Mouse (Mus musculus): Measurements from ENCODE around the gene Dtx4. TPM values are rescaled to one million over a fixed set of nuclear protein-coding genes. Genes with fewer than 3 reads are reported as not detected.

The Dtx4 gene
- total RNA-seq, 2 experiments from 2014 or later, result 38.9 to 41.4 TPM

- no peak for ATAC-seq (replicated peaks; ENCODE audit: poor library complexity)
Observed at GRCm38 (mm10) chr19:12427605-12428004, 73.6 kb downstream of the Dtx4 start, which contains the start of gene Pfpl. TSS of gene Pfpl (plus strand) at chr19:12427905.

GRCm38 (mm10) chr19:12427101-12427500 is 74.2 kb downstream of the Dtx4 start:
- peak; percentile 67 for ATAC-seq (replicated peaks; ENCODE audit: poor library complexity)

GRCm38 (mm10) chr19:12421680-12422079 is 79.6 kb downstream of the Dtx4 start:
- ATAC-seq (replicated peaks; ENCODE audit: poor library complexity), result no peak

GRCm38 (mm10) chr19:12420555-12420954 is 80.7 kb downstream of the Dtx4 start:
- ATAC-seq (replicated peaks; ENCODE audit: poor library complexity), result no peak

- no peak for ATAC-seq (replicated peaks; ENCODE audit: poor library complexity)
Observed at GRCm38 (mm10) chr19:12418312-12418711, 82.9 kb downstream of the Dtx4 start.

- no peak for ATAC-seq (replicated peaks; ENCODE audit: poor library complexity)
Observed at GRCm38 (mm10) chr19:12417361-12417760, 83.9 kb downstream of the Dtx4 start, which contains the start of gene Olfr1441. TSS of gene Olfr1441 (plus strand) at chr19:12417433.

Other genes with a start within 250 kb of the Dtx4 start
- not detected in 2 replicates for gene Olfr235, start 240.4 kb downstream of the Dtx4 start, total RNA-seq (2015)
- not detected in 2 replicates for gene Olfr235, start 240.4 kb downstream of the Dtx4 start, total RNA-seq (2017)
- not detected in 2 replicates for gene Olfr1434, start 221.6 kb downstream of the Dtx4 start, total RNA-seq (2015)
- gene Olfr1434, start 221.6 kb downstream of the Dtx4 start, total RNA-seq (2017), result not detected in 2 replicates
- gene Olfr1436, start 202.3 kb downstream of the Dtx4 start, total RNA-seq (2015), result not detected in 2 replicates
- not detected in 2 replicates for gene Olfr1436, start 202.3 kb downstream of the Dtx4 start, total RNA-seq (2017)
- gene Olfr1437, start 176.4 kb downstream of the Dtx4 start, total RNA-seq (2015), result not detected in 2 replicates
- not detected in 2 replicates for gene Olfr1437, start 176.4 kb downstream of the Dtx4 start, total RNA-seq (2017)
- not detected in 2 replicates for gene Olfr1438-ps1, start 165.5 kb downstream of the Dtx4 start, total RNA-seq (2015)
- not detected in 2 replicates for gene Olfr1438-ps1, start 165.5 kb downstream of the Dtx4 start, total RNA-seq (2017)
- gene Olfr1440, start 114.2 kb downstream of the Dtx4 start, total RNA-seq (2015), result not detected in 2 replicates
- not detected in 2 replicates for gene Olfr1440, start 114.2 kb downstream of the Dtx4 start, total RNA-seq (2017)
- not detected in 2 replicates for gene Olfr1441, start 84.0 kb downstream of the Dtx4 start, total RNA-seq (2015)
- gene Olfr1441, start 84.0 kb downstream of the Dtx4 start, total RNA-seq (2017), result not detected in 2 replicates
- not detected in 2 replicates for gene Pfpl, start 73.5 kb downstream of the Dtx4 start, total RNA-seq (2015)
- gene Pfpl, start 73.5 kb downstream of the Dtx4 start, total RNA-seq (2017), result not detected in 2 replicates
- 74.6 and 105 TPM in 2 replicates for gene Mpeg1, start 40.7 kb downstream of the Dtx4 start, total RNA-seq (2015)
- gene Mpeg1, start 40.7 kb downstream of the Dtx4 start, total RNA-seq (2017), result 41.8 and 52.4 TPM in 2 replicates
- gene Fam111a, start 44.3 kb upstream of the Dtx4 start, total RNA-seq (2015), result 193 and 210 TPM in 2 replicates
- 232 and 248 TPM in 2 replicates for gene Fam111a, start 44.3 kb upstream of the Dtx4 start, total RNA-seq (2017)
- not detected in 2 replicates for gene Gm4952, start 98.5 kb upstream of the Dtx4 start, total RNA-seq (2015)
- not detected in 2 replicates for gene Gm4952, start 98.5 kb upstream of the Dtx4 start, total RNA-seq (2017)
- not detected in 2 replicates for gene Glyat, start 131.9 kb upstream of the Dtx4 start, total RNA-seq (2015)
- not detected in 2 replicates for gene Glyat, start 131.9 kb upstream of the Dtx4 start, total RNA-seq (2017)
- not detected in 2 replicates for gene Olfr1442, start 169.0 kb upstream of the Dtx4 start, total RNA-seq (2015)
- gene Olfr1442, start 169.0 kb upstream of the Dtx4 start, total RNA-seq (2017), result not detected in 2 replicates
- gene Olfr1443, start 176.7 kb upstream of the Dtx4 start, total RNA-seq (2015), result not detected in 2 replicates
- gene Olfr1443, start 176.7 kb upstream of the Dtx4 start, total RNA-seq (2017), result not detected in 2 replicates
- not detected in 2 replicates for gene Keg1, start 194.3 kb upstream of the Dtx4 start, total RNA-seq (2015)
- not detected in 2 replicates for gene Keg1, start 194.3 kb upstream of the Dtx4 start, total RNA-seq (2017)